Mouse (Mus musculus) small intestine, adult 2 months (tissue): ENCODE data around the gene Klf6. TPM values are rescaled to one million over a fixed set of nuclear protein-coding genes. Genes with fewer than 3 reads are reported as not detected.
A peak's percentile ranks its signal among the peaks of the same experiment; 100 is the strongest.

Experiments
- H3K27ac ChIP-seq: fragments of 200-500 bp; 2 replicates; pipeline ENCODE4 v1.5.1; 2012; ENCODE audit warnings: low read depth, low read length, control low read depth, inconsistent platforms; ENCODE audit not compliant: insufficient read depth
- H3K27me3 ChIP-seq: fragments of 200-500 bp; 2 replicates; pipeline ENCODE4 v1.6.1; 2012; ENCODE audit warnings: mild to moderate bottlenecking, moderate library complexity, low read length, inconsistent platforms; ENCODE audit not compliant: control insufficient read depth, insufficient read depth
- H3K36me3 ChIP-seq: fragments of 200-500 bp; 2 replicates; pipeline ENCODE4 v1.6.1; 2012; ENCODE audit warnings: mild to moderate bottlenecking, low read length, control low read depth, inconsistent platforms; ENCODE audit not compliant: control insufficient read depth, insufficient read depth
- H3K4me1 ChIP-seq: fragments of 200-500 bp; 2 replicates; pipeline ENCODE4 v1.6.1; 2012; ENCODE audit warnings: low read length, inconsistent platforms, mixed read lengths; ENCODE audit not compliant: control insufficient read depth, insufficient read depth, insufficient read length
- H3K4me3 ChIP-seq: fragments of 200-500 bp; 2 replicates; pipeline ENCODE4 v1.5.1; 2012; ENCODE audit warnings: low read depth, mild to moderate bottlenecking, control low read depth, inconsistent platforms, low read length, moderate library complexity
- CTCF ChIP-seq: fragments of 200-500 bp; IDR thresholded peaks from 2 replicates; pipeline ENCODE4 v1.5.1; 2012; ENCODE audit warnings: low read depth, mild to moderate bottlenecking, control low read depth, inconsistent platforms, low read length, moderate library complexity, mixed read lengths; ENCODE audit not compliant: insufficient replicate concordance, insufficient read length; ENCODE audit errors: extremely low read depth
- POLR2A ChIP-seq: fragments of 200-500 bp; IDR thresholded peaks from 2 replicates; pipeline ENCODE4 v1.6.1; 2012; ENCODE audit warnings: low read depth, mild to moderate bottlenecking, control low read depth, inconsistent platforms, low read length, moderate library complexity
- WGBS: fragments of 180-500 bp; shearing (Covaris S2); methylation state at CpG from one replicate; pipeline ENCODE4 v1.1.7; 2018; 5-methylcytosine and 5-hydroxymethylcytosine counted together
- polyA plus RNA-seq: library from polyadenylated mRNA; depleted of rRNA; stranded (reverse); fragments of >200 nt; gene quantifications from 2 replicates; pipeline ENCODE4 v1.2.3, GENCODE M21; 2012; rRNA removed

Klf6 gene
- polyA plus RNA-seq = 13.2 and 44.5 TPM in 2 replicates

DNA sequence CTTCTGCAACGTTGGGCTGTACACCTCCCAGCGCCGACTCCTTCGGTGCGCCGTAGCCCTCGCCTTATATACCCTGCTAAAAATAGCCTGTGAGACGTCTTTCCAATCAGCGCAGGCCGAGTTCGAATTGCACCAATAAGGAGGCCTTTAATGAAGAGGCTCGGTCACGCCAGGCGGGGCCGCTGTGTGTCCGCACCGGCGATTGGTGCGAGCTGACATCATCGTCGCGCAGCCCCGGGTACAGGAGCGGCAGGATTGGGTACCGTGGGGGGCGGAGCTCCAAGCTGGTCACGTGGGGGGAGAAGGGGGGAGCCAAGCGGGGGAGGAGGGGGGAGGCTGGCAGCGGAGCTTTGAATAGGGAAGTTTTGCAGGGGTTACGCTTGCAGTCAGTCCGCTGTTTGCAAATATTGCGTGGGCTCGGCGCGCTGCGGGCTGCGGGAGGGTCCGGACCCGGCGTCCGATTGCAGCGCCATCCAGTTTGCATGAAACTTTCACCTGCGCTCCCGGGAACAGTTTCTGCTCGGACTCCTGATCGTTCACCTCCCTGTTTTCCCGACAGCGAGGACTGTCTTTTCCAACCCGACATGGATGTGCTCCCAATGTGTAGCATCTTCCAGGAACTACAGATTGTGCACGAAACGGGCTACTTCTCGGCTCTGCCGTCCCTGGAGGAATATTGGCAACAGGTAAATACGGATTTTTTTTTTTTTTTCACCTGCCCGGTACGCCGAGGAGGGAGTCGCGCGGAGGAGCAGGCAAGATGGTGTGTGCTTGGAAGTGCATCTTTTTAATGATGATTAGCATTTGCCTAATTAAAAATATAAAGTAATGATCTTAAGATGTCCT, at the start of gene Klf6:
Klf6 (plus strand) TSS at position 326 of the 846 bp plus-strand sequence.
- under 1% methylated on average over 59 of the region's 60 CpGs for WGBS
- Histone ChIP-seq H3K4me1 (peaks cover 15% of the 10 kb centered on the region), H3K27me3 (no peaks in the 10 kb centered on the region), H3K4me3 (peak within 1 kb of the TSS; percentile 91), H3K36me3 (peaks cover 19% of the 10 kb centered on the region), H3K27ac (peak within 1 kb of the TSS; percentile 99)
- TF ChIP-seq POLR2A (peak; percentile 90), CTCF (no peak)

DNA sequence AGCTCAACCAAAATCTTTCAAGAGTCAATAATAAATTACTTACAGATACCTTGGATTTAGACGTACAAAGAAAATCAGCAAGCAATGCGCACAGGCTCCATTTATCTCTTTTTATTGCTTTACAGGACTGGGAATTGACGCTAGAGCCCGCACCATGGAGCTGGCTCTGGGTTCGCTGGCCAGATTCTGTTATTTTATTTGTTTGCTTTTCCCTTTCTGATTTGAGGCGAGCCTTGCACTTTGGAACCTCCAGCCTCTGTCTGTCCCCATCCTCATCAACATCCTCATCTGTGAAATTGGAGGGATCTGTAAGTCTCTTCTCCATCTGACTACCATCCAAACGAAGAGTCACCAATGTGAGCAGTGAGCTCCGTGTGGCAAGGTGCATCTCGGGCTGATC, 47.8 kb upstream of the Klf6 start:
- no peaks in the 10 kb centered on the region for H3K27me3 ChIP-seq
- no peaks in the 10 kb centered on the region for H3K36me3 ChIP-seq
- 31% methylated on average over 9 of the region's 9 CpGs for WGBS
- no peak overlapping the region for H3K4me3 ChIP-seq
- TF ChIP-seq CTCF = no peak
- TF ChIP-seq POLR2A = no peak
- peaks cover 3% of the 10 kb centered on the region; the same call in 1 of the 2 replicates for H3K4me1 ChIP-seq
- H3K27ac ChIP-seq = no peak overlapping the region

DNA sequence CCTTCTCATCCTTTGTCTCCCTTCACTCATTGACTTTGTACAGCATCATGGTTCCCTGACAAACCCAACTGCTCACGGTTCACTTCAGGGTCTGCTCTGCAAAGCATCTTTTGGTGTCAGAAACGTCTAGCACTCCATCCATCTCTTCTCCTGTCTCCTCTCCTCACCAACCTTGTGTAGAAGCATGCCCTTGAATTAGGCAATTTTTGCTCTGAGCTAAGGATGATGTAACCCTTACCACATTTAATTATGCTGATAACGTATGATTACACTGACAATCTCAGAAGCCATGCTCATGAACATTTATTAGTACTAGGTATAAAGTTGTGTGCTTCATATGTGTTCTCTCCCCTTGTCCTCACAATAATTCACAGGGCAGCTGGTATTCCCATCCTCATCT, 44.0 kb upstream of the Klf6 start:
- H3K36me3 ChIP-seq = no peaks in the 10 kb centered on the region
- 80% methylated on average over 3 of the region's 3 CpGs for WGBS

DNA sequence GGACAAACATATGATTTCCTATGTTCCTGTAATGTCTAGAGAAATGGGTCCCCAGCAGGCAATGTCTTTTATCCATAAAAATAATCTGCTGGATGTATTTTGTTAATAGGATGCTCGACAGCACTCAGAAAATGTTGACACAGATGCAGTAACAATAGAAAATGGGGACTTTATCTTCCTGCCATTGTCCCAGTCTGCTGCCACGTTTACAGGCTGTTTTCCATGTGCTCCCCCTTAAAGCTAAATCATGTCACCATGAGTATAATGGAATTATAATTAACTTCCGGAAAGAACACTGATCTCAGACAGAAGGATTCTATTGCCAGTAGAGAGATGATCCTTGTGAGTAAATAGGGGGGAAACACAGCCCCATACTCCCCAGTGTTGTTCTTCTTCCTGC, 42.1 kb upstream of the Klf6 start:
- no peaks in the 10 kb centered on the region for H3K27me3 ChIP-seq
- peaks cover 10% of the 10 kb centered on the region; the same call in 1 of the 2 replicates for H3K4me1 ChIP-seq
- WGBS = 86% methylated on average over 3 of the region's 3 CpGs
- no peak overlapping the region for H3K27ac ChIP-seq
- no peaks in the 10 kb centered on the region for H3K36me3 ChIP-seq
- no peak for TF ChIP-seq POLR2A
- no peak for TF ChIP-seq CTCF
- H3K4me3 ChIP-seq = no peak overlapping the region

More for the DNA sequence above, 44.0 kb upstream of the Klf6 start:
- H3K4me1 ChIP-seq = peaks cover 12% of the 10 kb centered on the region; the same call in 1 of the 2 replicates
- H3K4me3 ChIP-seq = no peak overlapping the region
- H3K27ac ChIP-seq = no peak overlapping the region
- no peaks in the 10 kb centered on the region for H3K27me3 ChIP-seq
- TF ChIP-seq POLR2A (no peak), CTCF (no peak)

DNA sequence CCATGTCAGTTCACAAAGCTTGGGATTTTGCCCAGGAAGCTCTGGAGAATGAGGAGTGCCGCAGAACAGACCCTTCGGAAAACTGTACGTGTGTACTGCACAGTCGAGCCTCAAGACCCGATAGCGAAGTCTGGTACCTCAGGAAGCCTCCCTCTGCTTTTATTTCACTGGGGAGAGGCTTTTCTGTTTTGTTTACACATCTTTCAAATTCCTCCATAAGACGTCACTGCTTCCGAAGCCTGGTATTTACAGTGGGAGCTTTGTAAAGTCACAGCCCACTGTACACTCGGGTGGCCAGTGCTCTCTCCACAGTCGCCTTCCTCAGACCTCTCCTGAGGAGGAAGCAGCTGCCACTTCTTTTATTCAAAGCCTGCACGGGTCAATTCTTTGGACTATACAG, 38.7 kb upstream of the Klf6 start:
- Histone ChIP-seq H3K27ac (no peak overlapping the region), H3K27me3 (no peaks in the 10 kb centered on the region), H3K36me3 (no peaks in the 10 kb centered on the region), H3K4me3 (no peak overlapping the region), H3K4me1 (peaks cover 14% of the 10 kb centered on the region; the same call in 1 of the 2 replicates)
- no peak for TF ChIP-seq CTCF
- no peak for TF ChIP-seq POLR2A
- 77% methylated on average over 11 of the region's 11 CpGs for WGBS

GRCm38 (mm10) chr13:5823150-5823549, 38.1 kb upstream of the Klf6 start:
- Histone ChIP-seq H3K36me3 (no peaks in the 10 kb centered on the region), H3K27me3 (no peaks in the 10 kb centered on the region), H3K4me3 (no peak overlapping the region), H3K4me1 (peaks cover 14% of the 10 kb centered on the region; the same call in 1 of the 2 replicates), H3K27ac (no peak overlapping the region)
- TF ChIP-seq POLR2A (no peak), CTCF (no peak)
- 84% methylated on average over 7 of the region's 7 CpGs for WGBS

- no peak overlapping the region for H3K27ac ChIP-seq
- 90% methylated on average over 8 of the region's 8 CpGs for WGBS
- TF ChIP-seq POLR2A (no peak), CTCF (no peak)
Measured at GRCm38 (mm10) chr13:5824189-5824815, 37.0 kb upstream of the Klf6 start.

More at GRCm38 (mm10) chr13:5824189-5824815, 37.0 kb upstream of the Klf6 start:
- Histone ChIP-seq H3K27me3 (no peaks in the 10 kb centered on the region), H3K36me3 (no peaks in the 10 kb centered on the region), H3K4me3 (no peak overlapping the region), H3K4me1 (peaks cover 14% of the 10 kb centered on the region; the same call in 1 of the 2 replicates)
